Mouse (Mus musculus) skeletal muscle tissue, postnatal 0 days (tissue): ENCODE results near the gene Calml3. TPM values are rescaled to one million over a fixed set of nuclear protein-coding genes. Genes with fewer than 3 reads are reported as not detected.

Experiments used
- polyA plus RNA-seq: library from polyadenylated mRNA; unstranded; fragments of >200 nt; fragmentation: Nextera tagmentation; extraction: Ambion mirVana; gene quantifications from 2 replicates; pipeline ENCODE4 v1.2.1, GENCODE M21; 2015

Gene Calml3
- 0.23 and 2.0 TPM in 2 replicates for polyA plus RNA-seq

GRCm38 (mm10) chr13:3804186-3804585 lies at the start of gene Calml3:
Gene Calml3 (minus strand): TSS chr13:3804316.

GRCm38 (mm10) chr13:3837312-3837807 lies 33.2 kb upstream of the Calml3 start, which contains the start of gene Calm4:
Gene Calm4 (plus strand): TSS chr13:3837757.

Other genes with a start within 250 kb of the Calml3 start
- 3.7 and 4.8 TPM in 2 replicates for gene Fam208b, start 193.2 kb downstream of the Calml3 start, polyA plus RNA-seq
- gene Asb13, start 170.3 kb downstream of the Calml3 start, polyA plus RNA-seq: 4.4 and 5.2 TPM in 2 replicates
- gene Calm4, start 33.4 kb upstream of the Calml3 start, polyA plus RNA-seq: 125 TPM in 1 of 2 replicates, not detected in the other
- 1.8 TPM in 1 of 2 replicates, not detected in the other for gene Calm5, start 49.9 kb upstream of the Calml3 start, polyA plus RNA-seq
- gene Net1, start 113.9 kb upstream of the Calml3 start, polyA plus RNA-seq: 69.5 and 86.5 TPM in 2 replicates
- not detected in 2 replicates for gene Tubal3, start 114.0 kb upstream of the Calml3 start, polyA plus RNA-seq
- gene Ucn3, start 141.0 kb upstream of the Calml3 start, polyA plus RNA-seq: not detected in 2 replicates
- gene Akr1c14, start 244.7 kb upstream of the Calml3 start, polyA plus RNA-seq: 3.2 and 8.2 TPM in 2 replicates